Mouse (Mus musculus): ENCODE data around the gene Katnbl1.

- TF ChIP-seq POLR2A (IDR thresholded peaks at IDR 0.05; ENCODE audit: insufficient read length, low read depth) (no peak), E2F4 (IDR thresholded peaks at IDR 0.05; ENCODE audit: insufficient read depth) (no peak)
Observed at GRCm38 (mm10) chr2:112339736-112340135, 39.3 kb upstream of the Katnbl1 start.
